Mouse (Mus musculus): ENCODE data around the gene Nradd. TPM values are rescaled to one million over a fixed set of nuclear protein-coding genes. Genes with fewer than 3 reads are reported as not detected.

The Nradd gene
- polyA plus RNA-seq, 1 experiment from 2014 or later: 1.3 TPM

- H3K36me3 ChIP-seq (replicated peaks; ENCODE audit: insufficient read depth, low read length): 0 out of 2 replicates have a peak, but pooled peaks cover 3% of the 10 kb centered on the region
- no peak for ATAC-seq
- no peak overlapping the region for H3K9ac ChIP-seq (replicated peaks)
- H3K4me3 ChIP-seq (ENCODE audit: low read depth, low read length): no peak overlapping the region
- no peak overlapping the region for H3K4me2 ChIP-seq (ENCODE audit: low read depth, low read length)
- H3K9me3 ChIP-seq (ENCODE audit: low read length): no peaks in the 10 kb centered on the region
- no peak overlapping the region for H3K27ac ChIP-seq (ENCODE audit: low read depth)
- TF ChIP-seq EP300 (IDR thresholded peaks at IDR 0.05; ENCODE audit: low read depth): no peak
- TF ChIP-seq CTCF (IDR thresholded peaks at IDR 0.05; ENCODE audit: low read depth): no peak
- DNase-seq: no peak
- H3K27me3 ChIP-seq (ENCODE audit: insufficient read depth, low read length): no peaks in the 10 kb centered on the region
- WGBS (ENCODE audit: insufficient replicate concordance): 85% methylated on average over 12 of the region's 12 CpGs
- peaks cover 70% of the 10 kb centered on the region for H3K4me1 ChIP-seq (ENCODE audit: insufficient read depth)
These were observed 35.3 kb upstream of the Nradd start for GRCm38 (mm10) chr9:110659521-110659920.

GRCm38 (mm10) chr9:110657474-110658078, 33.3 kb upstream of the Nradd start:
- peak overlapping the region; percentile 74 for H3K4me3 ChIP-seq (ENCODE audit: low read depth, low read length)
- H3K9me3 ChIP-seq (ENCODE audit: low read length): no peaks in the 10 kb centered on the region
- WGBS (ENCODE audit: insufficient replicate concordance): 27% methylated on average over 13 of the region's 13 CpGs
- H3K27me3 ChIP-seq (ENCODE audit: insufficient read depth, low read length): peaks cover 11% of the 10 kb centered on the region
- H3K36me3 ChIP-seq (replicated peaks; ENCODE audit: insufficient read depth, low read length): 0 out of 2 replicates have a peak, but pooled peaks cover 3% of the 10 kb centered on the region
- H3K27ac ChIP-seq (ENCODE audit: low read depth): peak overlapping the region; percentile 91
- H3K9ac ChIP-seq (replicated peaks): peak overlapping the region; percentile 83
- H3K4me2 ChIP-seq (ENCODE audit: low read depth, low read length): peak overlapping the region; percentile 73
- no peak for ATAC-seq
- peaks cover 71% of the 10 kb centered on the region for H3K4me1 ChIP-seq (ENCODE audit: insufficient read depth)
- no peak for TF ChIP-seq EP300 (IDR thresholded peaks at IDR 0.05; ENCODE audit: low read depth)
- DNase-seq: peak; percentile 63

- under 1% methylated on average over 52 of the region's 52 CpGs for WGBS (ENCODE audit: insufficient replicate concordance)
- TF ChIP-seq CTCF (IDR thresholded peaks at IDR 0.05; ENCODE audit: low read depth): peak; percentile 21; the same call in 1 of the 2 replicates
- peak; percentile 44; the same call in 1 of the 2 replicates for TF ChIP-seq EP300 (IDR thresholded peaks at IDR 0.05; ENCODE audit: low read depth)
- peaks cover 69% of the 10 kb centered on the region for H3K4me1 ChIP-seq (ENCODE audit: insufficient read depth)
These were observed 32.3 kb upstream of the Nradd start, which contains the start of gene Ccdc12 for GRCm38 (mm10) chr9:110656249-110657221. Ccdc12 (plus strand) TSS chr9:110656503.

GRCm38 (mm10) chr9:110655651-110656007, 31.4 kb upstream of the Nradd start:
- H3K4me1 ChIP-seq (ENCODE audit: insufficient read depth): peaks cover 63% of the 10 kb centered on the region
- no peaks in the 10 kb centered on the region for H3K9me3 ChIP-seq (ENCODE audit: low read length)
- H3K27ac ChIP-seq (ENCODE audit: low read depth): peak overlapping the region; percentile 91
- 84% methylated on average over 10 of the region's 10 CpGs for WGBS (ENCODE audit: insufficient replicate concordance)
- ATAC-seq (no peak), DNase-seq (no peak)
- H3K4me2 ChIP-seq (ENCODE audit: low read depth, low read length): peak overlapping the region; percentile 73
- 0 out of 2 replicates have a peak, but pooled peaks cover 3% of the 10 kb centered on the region for H3K36me3 ChIP-seq (replicated peaks; ENCODE audit: insufficient read depth, low read length)
- peak overlapping the region; percentile 83 for H3K9ac ChIP-seq (replicated peaks)
- H3K4me3 ChIP-seq (ENCODE audit: low read depth, low read length): peak overlapping the region; percentile 74
- peaks cover 15% of the 10 kb centered on the region for H3K27me3 ChIP-seq (ENCODE audit: insufficient read depth, low read length)
- TF ChIP-seq EP300 (IDR thresholded peaks at IDR 0.05; ENCODE audit: low read depth): no peak

More at GRCm38 (mm10) chr9:110656249-110657221, 32.3 kb upstream of the Nradd start, which contains the start of gene Ccdc12:
- H3K9me3 ChIP-seq (ENCODE audit: low read length): no peaks in the 10 kb centered on the region
- peak within 1 kb of the TSS; percentile 83 for H3K9ac ChIP-seq (replicated peaks)
- peak within 1 kb of the TSS; percentile 74 for H3K4me3 ChIP-seq (ENCODE audit: low read depth, low read length)
- H3K36me3 ChIP-seq (replicated peaks; ENCODE audit: insufficient read depth, low read length): 0 out of 2 replicates have a peak, but pooled peaks cover 3% of the 10 kb centered on the region
- H3K27me3 ChIP-seq (ENCODE audit: insufficient read depth, low read length): peaks cover 15% of the 10 kb centered on the region
- H3K4me2 ChIP-seq (ENCODE audit: low read depth, low read length): peak within 1 kb of the TSS; percentile 73
- peak within 1 kb of the TSS; percentile 91 for H3K27ac ChIP-seq (ENCODE audit: low read depth)
- ATAC-seq: peak; percentile 84
- peak; percentile 95 for DNase-seq

GRCm38 (mm10) chr9:110654726-110655650, 30.7 kb upstream of the Nradd start:
- TF ChIP-seq EP300 (IDR thresholded peaks at IDR 0.05; ENCODE audit: low read depth) (no peak), CTCF (IDR thresholded peaks at IDR 0.05; ENCODE audit: low read depth) (no peak)
- no peaks in the 10 kb centered on the region for H3K9me3 ChIP-seq (ENCODE audit: low read length)
- WGBS (ENCODE audit: insufficient replicate concordance): 79% methylated on average over 19 of the region's 19 CpGs
- no peak for ATAC-seq
- no peak overlapping the region; the same call in 1 of the 2 replicates for H3K9ac ChIP-seq (replicated peaks)
- 0 out of 2 replicates have a peak, but pooled peaks cover 3% of the 10 kb centered on the region for H3K36me3 ChIP-seq (replicated peaks; ENCODE audit: insufficient read depth, low read length)
- peaks cover 15% of the 10 kb centered on the region for H3K27me3 ChIP-seq (ENCODE audit: insufficient read depth, low read length)
- no peak for DNase-seq
- peak overlapping the region; percentile 99 for H3K4me2 ChIP-seq (ENCODE audit: low read depth, low read length)
- H3K4me3 ChIP-seq (ENCODE audit: low read depth, low read length): peak overlapping the region; percentile 81
- peak overlapping the region; percentile 80; the same call in 1 of the 2 replicates for H3K27ac ChIP-seq (ENCODE audit: low read depth)
- peaks cover 56% of the 10 kb centered on the region for H3K4me1 ChIP-seq (ENCODE audit: insufficient read depth)
